Mouse (Mus musculus): Measurements from ENCODE around the gene Fbrsl1.

Gene Fbrsl1

DNA sequence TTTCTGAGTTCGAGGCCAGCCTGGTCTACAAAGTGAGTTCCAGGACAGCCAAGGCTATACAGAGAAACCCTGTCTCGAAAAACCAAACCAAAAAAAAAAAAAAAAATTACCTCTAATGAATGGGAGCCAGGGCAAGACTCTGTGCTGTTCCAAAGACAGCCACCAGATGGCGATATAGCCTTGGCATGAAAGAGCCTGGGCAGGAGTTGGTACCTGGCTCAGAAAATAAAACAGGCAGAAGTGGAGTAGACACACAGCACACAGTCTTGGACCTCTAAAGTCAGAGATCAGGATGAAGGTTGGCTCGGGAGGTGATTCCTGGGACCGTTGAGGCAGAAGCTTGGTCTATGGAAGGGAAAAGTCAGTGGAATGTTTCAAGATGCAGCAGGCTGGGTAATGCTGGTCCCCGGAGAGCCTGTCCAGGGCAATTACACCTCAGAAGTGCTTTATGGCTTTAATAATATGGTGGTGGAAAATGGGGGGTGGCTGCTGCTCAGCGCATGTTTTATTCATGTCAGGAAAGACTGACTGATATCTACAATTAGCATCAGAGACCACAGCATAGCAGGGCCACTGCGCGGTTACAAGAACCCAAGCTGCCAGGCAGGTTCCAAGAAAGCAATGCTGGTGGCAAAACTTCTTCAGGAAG, 90.6 kb downstream of the Fbrsl1 start:
- peak; percentile 78 for DNase-seq (ENCODE audit: low read depth)

DNA sequence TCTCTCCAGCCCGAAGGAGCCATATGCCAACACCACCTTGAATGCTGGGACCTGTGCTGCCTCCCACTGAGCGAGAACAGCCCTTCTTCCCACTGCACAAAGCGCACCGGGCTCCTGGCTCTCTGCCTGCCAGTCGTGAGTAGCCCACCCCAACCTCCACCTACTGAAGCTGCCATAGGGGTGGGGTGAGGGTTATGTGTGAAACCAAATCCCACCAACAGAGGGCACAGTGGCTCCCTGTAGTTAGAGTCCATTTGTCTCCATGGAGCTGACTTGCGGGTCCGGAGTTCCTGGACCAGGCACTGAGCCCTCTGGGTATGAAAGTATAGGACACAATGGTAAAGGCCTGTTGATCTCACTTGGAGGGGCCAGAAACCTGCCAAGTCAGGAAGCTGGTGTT, 93.6 kb downstream of the Fbrsl1 start:
- DNase-seq (ENCODE audit: low read depth): peak; percentile 21

DNA sequence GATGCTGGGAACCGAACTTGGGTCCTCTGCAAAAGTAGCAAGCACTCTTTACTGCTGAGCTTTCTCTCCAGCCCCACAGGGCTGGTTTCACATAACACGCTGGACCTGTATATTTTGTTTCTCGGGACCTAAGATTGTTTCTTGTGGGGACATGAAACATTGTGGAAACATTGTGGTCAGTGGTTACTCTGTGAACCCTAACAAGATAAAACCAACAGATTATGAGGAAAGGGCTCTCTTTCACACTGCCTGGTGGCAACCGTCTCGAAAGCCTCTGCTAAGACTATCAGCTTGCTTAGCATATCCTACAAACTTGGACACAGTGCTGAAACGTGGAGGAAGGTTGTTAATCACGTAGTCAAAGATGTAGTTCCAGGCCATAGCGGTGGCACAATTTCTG, 101.3 kb downstream of the Fbrsl1 start:
- DNase-seq (ENCODE audit: low read depth): no peak

DNA sequence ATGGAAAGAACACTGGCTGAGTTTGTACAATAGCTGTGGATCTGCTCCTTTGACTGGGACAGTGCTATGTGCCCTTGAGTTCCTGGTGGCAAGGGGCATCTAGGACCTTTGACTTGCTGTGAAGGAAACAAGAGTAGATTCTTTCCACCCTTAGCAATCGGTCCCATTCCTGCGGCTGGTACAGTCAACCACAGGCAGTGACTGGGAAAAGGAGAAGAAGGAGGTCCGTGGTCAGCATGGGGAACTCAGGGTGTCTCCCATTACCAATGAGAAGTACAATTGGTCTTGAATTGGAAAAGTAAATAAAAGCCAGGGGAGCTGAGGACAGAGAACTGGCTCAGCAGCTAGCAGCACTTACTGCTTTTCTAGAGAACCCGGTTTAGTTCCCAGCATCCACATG, 102.8 kb downstream of the Fbrsl1 start:
- no peak for DNase-seq (ENCODE audit: low read depth)

DNA sequence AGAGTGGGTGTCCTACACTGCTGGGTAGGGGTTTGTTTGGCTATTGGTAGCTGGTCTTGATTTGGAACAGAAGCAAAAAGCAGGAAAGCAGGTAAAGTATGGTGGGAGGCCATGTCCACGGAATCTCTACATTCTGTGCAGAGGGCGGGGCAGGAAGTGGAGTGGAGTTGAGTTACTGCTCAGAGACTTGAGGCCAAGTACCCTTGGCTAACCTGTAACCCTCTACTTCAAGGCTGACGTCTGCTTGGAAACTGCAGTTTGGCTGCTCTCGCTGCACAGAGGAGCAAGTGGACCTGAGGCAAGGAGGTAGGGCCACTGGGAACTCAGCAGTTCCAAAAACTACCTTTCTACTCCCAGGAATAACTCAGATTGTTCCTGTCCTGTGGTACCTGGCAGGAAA, 103.8 kb downstream of the Fbrsl1 start, which contains the start of gene Lrcol1:
Gene Lrcol1 (plus strand): TSS at position 207 of the 400 bp plus-strand sequence.
- no peak for DNase-seq (ENCODE audit: low read depth)

DNA sequence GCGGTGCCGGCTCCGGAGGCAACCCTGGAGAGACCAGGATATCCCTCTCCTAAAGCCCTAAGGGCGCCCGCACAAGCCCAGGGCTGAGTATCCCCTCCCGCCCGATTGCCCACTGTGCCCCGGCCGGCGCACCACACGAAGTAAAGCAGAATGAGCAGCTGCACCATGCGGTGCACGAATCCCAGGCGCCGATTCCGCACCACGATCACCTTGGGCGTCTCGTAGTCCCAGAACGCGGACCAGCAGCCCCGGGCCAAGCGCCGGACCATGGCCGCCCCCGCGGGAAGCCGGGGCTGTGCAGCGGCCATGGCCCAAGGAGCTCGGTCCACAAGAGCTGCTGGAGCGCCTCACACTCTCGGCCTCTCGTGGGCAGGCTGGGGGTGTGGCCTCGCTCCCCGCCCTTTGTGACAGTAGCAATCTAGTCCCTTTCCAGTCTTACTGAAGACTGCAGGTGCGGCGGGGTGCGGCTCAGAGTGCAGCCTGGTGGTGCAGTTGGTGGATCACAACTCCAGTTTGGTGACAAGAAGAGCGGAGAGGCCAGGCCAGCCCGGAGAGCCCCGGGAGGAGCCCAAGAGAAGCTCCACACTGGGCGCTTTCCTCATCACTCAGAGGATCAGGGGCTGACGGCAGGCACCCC, 105.5 kb downstream of the Fbrsl1 start, which contains the start of gene P2rx2:
Gene P2rx2 (minus strand): TSS at position 565 of the 637 bp plus-strand sequence.
- peak; percentile 17 for DNase-seq (ENCODE audit: low read depth)

DNA sequence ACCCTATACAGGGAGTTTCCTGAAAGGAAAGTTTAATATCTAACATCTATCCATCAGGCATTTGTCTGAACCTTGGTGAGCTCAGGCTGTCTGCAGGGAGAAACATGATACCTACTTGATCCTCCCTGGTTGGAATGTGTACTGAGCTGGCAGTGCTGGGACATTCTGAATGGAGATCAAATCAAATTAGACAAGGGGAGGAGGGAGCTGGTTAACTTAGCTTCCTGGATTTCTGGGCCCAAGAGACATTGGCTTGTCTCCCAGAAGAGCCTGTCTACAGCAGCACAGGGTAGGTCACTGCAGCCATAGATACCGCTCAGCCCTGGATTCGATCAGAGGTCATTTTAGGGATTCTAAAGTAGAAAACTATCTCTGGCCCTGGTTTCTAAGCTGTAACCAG, 109.5 kb downstream of the Fbrsl1 start:
- DNase-seq (ENCODE audit: low read depth): no peak

DNA sequence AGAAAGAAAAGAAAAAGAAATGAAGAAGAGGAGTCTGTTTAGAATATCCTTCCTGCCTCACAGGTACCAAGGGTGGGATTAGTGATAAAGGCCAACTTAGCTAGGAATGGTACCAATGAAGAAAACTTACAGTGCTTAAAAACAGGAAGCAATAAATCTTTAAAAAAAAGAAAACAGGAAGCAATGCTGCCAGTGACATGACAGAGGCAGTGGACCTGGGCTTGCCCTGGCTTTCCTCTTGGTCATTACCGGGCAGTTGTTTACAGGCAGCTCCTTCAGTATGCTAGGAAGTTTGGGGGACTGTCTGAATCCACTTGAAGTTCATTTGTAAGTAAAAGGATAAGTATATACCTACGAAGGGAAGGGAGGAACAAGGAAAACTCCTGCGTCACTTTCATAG, 117.8 kb downstream of the Fbrsl1 start:
- DNase-seq (ENCODE audit: low read depth): no peak

DNA sequence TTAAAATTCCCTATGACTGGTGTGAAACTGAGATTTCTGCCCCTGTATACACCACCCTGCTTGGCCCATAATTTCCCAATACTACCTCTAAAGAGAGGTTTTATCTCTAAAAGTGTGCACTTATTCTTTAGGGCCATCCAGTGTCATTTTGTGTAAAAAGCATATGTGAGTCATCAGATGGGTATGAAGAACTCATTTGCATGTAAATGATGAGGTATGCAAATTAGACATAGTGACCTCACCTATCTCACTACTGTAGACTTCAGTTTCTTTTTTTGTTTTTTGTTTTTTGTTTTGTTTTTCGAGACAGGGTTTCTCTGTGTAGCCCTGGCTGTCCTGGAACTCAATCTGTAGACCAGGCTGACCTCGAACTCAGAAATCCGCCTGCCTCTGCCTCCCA, 135.2 kb downstream of the Fbrsl1 start:
- DNase-seq (ENCODE audit: low read depth): no peak

Measured in c-Kit-positive CD71-positive TER-119-negative erythroid progenitor cells, embryonic 14.5 days (primary cell).